8 mouse cellular contexts compared by ENCODE assay signal in genomic region chr5:124530655-124531582, GRCm38 (mm10). TPM values are rescaled to one million over a fixed set of nuclear protein-coding genes. Genes with fewer than 3 reads are reported as not detected.
A peak's percentile ranks its signal among the peaks of the same experiment; 100 is the strongest.
DNase-seq lines count a peak whose midpoint lies in the region; ATAC-seq and TF ChIP-seq lines count a peak whose summit lies in the region.

Rilpl1 (minus strand) TSS chr5:124531391.

- no peaks in the 10 kb centered on the region for H3K9me3 ChIP-seq in hindbrain, embryonic 15.5 days

- H3K9ac ChIP-seq in hindbrain, embryonic 15.5 days: peak within 1 kb of the TSS; percentile 62

- H3K4me3 ChIP-seq in gastrocnemius, adult 2 months: peak within 1 kb of the TSS; percentile 92
- peak within 1 kb of the TSS; percentile 70 for H3K4me3 ChIP-seq in hindbrain, embryonic 15.5 days
- H3K4me3 ChIP-seq in left cerebral cortex, adult 2 months: peak within 1 kb of the TSS; percentile 93
- peak within 1 kb of the TSS; percentile 26 for H3K4me3 ChIP-seq in macrophage (ENCODE audit: inconsistent target)

- no peaks in the 10 kb centered on the region for H3K79me2 ChIP-seq in macrophage (ENCODE audit: inconsistent target)

- intact Hi-C loops in gastrocnemius, adult 2 months (cut with DNase I): loop anchor here (5.0 kb wide), 1 partner anchor 34 kb away; no protein-coding TSS in a partner anchor
- intact Hi-C loops in left cerebral cortex, adult 2 months (cut with DNase I): loop anchor here (10.0 kb wide), 1 partner anchor 176 kb away; no protein-coding TSS in a partner anchor

- WGBS in hindbrain, embryonic 15.5 days: under 1% methylated on average over 77 of the region's 96 CpGs
- whole genome bisulfite sequencing in macrophage (ENCODE audit: missing documents): 2% methylated on average over 86 of the region's 96 CpGs

- no peaks in the 10 kb centered on the region for H3K27me3 ChIP-seq in hindbrain, embryonic 15.5 days

- H3K4me1 ChIP-seq in hindbrain, embryonic 15.5 days (replicated peaks): peaks cover 37% of the 10 kb centered on the region

- DNase-seq in R1 (ENCODE audit: low read depth, low spot score): peak; percentile 79
- peak; percentile 84 to 86 for DNase-seq in cerebellum, postnatal 14 days
- DNase-seq in gastrocnemius, adult 2 months: peak; percentile 94
- peak; percentile 79 to 81 for DNase-seq in left cerebral cortex, adult 2 months (ENCODE audit: extremely low spot score in 1 of 2, low spot score in 2 of 2)
- peak; percentile 80 for DNase-seq in right cerebral cortex, postnatal 14 days

- peak within 1 kb of the TSS; percentile 99 for H3K27ac ChIP-seq in gastrocnemius, adult 2 months
- peak within 1 kb of the TSS; percentile 80 for H3K27ac ChIP-seq in hindbrain, embryonic 15.5 days (replicated peaks)
- peak within 1 kb of the TSS; percentile 97 for H3K27ac ChIP-seq in left cerebral cortex, adult 2 months
- no peak within 1 kb of the TSS for H3K27ac ChIP-seq in macrophage

- ATAC-seq in hindbrain, embryonic 15.5 days (ENCODE audit: low FRiP score, low read depth): peak; percentile 92
- ATAC-seq in monocyte, adult 5-6 weeks (replicated peaks; ENCODE audit: insufficient number of reproducible peaks, low FRiP score, low TSS enrichment, poor library complexity, severe bottlenecking): no peak

- peak within 1 kb of the TSS; percentile 67 for H3K4me2 ChIP-seq in hindbrain, embryonic 15.5 days

- no peaks in the 10 kb centered on the region for H3K36me3 ChIP-seq in hindbrain, embryonic 15.5 days
- no peaks in the 10 kb centered on the region for H3K36me3 ChIP-seq in macrophage (ENCODE audit: inconsistent target)

- peak; percentile 22; the same call in 1 of the 2 replicates for TF ChIP-seq CTCF in gastrocnemius, adult 2 months (IDR thresholded peaks at IDR 0.05)
- no peak for TF ChIP-seq CTCF in left cerebral cortex, adult 2 months (IDR thresholded peaks at IDR 0.05)

RNA-seq across cellular contexts. Expression of gene Rilpl1, which starts in this region (rescaled TPM):
- 100 to 1,000 TPM; 243 to 286 TPM for total RNA-seq in gastrocnemius, adult 2 months (2021)
- 14.7 and 15.6 TPM in 2 replicates for polyA plus RNA-seq in hindbrain, embryonic 15.5 days (2015; fragmentation: Nextera tagmentation; extraction: Ambion mirVana)
- 10 to 100 TPM; 84.6 to 84.8 TPM for total RNA-seq in left cerebral cortex, adult 2 months (2021)
- total RNA-seq in macrophage (2018; cell fraction: chromatin; rRNA removed): 1 to 10 TPM; 1.3 to 9.8 (median 4.4) TPM
- 10 to 100 TPM in 3 of 26 experiments, 1 to 10 TPM in 23; 3.7 to 13.4 (median 6.3) TPM for total RNA-seq in macrophage (2018; cell fraction: cytosol; rRNA removed)
- total RNA-seq in macrophage (2018; cell fraction: nucleus; rRNA removed): 10 to 100 TPM in 1 of 26 experiments, 1 to 10 TPM in 25; 1.5 to 12.4 (median 3.8) TPM
- polyA plus RNA-seq in macrophage (2018): 4.3 to 9.6 TPM (median 7.6 TPM) in 3 replicates
- total RNA-seq in monocyte, adult 5-6 weeks (2017): 1.4 to 3.0 TPM in 2 of 3 replicates, not detected in the other

Comparison
In these comparisons a context has a peak if more than half of its experiments do, and no peak if none do; other contexts are left out.
1. RNA of gene Rilpl1 (total RNA-seq): 243 to 286 TPM in gastrocnemius, adult 2 months and 84.6 to 84.8 TPM in left cerebral cortex, adult 2 months; 1.4 to 3.0 TPM in monocyte, adult 5-6 weeks; every median in the first group is over 10 times any median in the second.
2. H3K4me3 ChIP-seq: peak in every context shown above with its lines; median percentile 93 in left cerebral cortex, adult 2 months; 92 in gastrocnemius, adult 2 months; 70 in hindbrain, embryonic 15.5 days; 26 in macrophage.
3. Peak in every context shown above with its lines, with median percentiles within 50 percentile points of each other: DNase-seq.